Mouse (Mus musculus): ENCODE data around the gene Triobp. TPM values are rescaled to one million over a fixed set of nuclear protein-coding genes. Genes with fewer than 3 reads are reported as not detected.

The Triobp gene
- total RNA-seq, 2 experiments from 2014 or later: 23.0 to 23.6 TPM

DNA sequence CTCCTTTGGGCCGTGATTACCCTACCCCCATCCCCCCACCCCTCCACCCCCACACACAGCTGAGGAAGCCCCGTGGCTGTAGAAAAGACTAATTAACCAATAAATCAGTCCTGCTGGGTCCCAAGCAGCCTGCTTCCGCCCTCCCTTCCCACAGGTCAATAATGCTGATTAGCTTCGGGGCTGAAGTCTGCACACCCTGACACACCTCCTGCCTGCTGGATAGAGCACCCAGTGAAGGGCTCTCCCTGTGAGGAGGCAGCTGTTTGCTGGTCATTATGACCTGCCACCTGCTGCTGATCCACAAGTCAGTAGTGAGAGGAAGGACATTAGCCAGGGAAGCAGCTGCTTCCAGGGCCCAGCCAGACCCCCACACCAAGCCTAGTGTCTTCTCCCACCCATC is 97.3 kb downstream of the Triobp start:
- intact Hi-C loops (cut with DNase I): no loop called here
- no peak for DNase-seq (ENCODE audit: low spot score in 2 of 2)

DNA sequence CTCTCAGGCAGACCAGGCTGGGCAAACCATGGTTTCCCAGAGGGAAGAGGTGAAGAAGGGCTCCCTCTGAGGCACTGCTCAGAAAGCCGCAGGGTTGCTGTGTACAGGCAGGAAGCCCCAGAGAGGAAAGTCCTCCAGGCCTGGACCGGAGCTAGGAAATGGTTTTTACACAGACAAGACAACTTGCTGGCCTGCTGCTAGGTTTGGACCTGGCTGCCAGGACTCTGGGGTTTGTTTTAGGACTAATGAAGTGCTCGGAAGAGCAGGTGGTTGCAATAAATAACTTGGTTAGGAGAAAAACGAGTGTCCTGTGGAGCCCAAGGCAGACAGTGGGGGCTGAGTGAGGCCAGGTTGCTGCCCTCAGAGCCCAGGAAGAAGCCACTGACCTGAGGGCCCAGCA is 100.7 kb downstream of the Triobp start:
- intact Hi-C loops (cut with DNase I): no loop called here

DNA sequence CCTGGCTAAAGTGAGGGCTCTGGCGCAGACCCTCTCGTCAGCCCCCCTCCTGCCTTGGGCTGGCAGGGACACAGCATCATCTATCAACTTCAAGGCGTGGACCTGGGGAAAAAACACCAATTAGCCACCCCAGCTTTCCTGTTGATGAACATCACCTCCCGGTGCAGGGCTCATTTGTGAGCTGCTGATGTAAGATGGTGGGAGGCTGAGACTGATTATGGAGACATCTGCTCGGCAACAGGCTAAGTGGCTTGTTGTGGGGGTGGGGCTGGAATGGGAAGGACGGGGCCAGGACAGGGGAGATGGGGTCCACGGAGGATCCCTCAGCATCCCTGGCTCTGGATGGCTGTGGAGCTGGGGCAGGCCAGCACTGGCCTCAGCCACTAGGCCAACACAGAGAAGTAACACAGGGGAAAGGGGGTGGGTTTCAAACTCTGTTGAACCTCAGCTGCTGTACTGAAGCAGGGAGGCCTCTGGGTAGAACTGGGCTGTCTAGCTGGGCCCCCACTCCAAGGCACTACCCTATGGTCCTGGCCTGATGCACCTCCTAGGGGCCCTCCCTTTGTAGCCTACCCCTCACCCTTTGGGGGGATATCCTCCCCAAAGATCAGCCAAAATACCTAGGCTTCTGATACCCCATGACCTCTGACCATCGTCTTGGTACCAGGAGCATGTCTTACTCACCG is 102.8 kb downstream of the Triobp start:
- intact Hi-C loops (cut with DNase I): no loop called here
- no peak for DNase-seq (ENCODE audit: low spot score in 2 of 2)

More for the DNA sequence above, 100.7 kb downstream of the Triobp start:
- no peak for DNase-seq (ENCODE audit: low spot score in 2 of 2)

- no peak for DNase-seq (ENCODE audit: low spot score in 2 of 2)
- intact Hi-C loops (cut with DNase I): no loop called here
These were observed 103.4 kb downstream of the Triobp start for GRCm38 (mm10) chr15:79050964-79051363.

- intact Hi-C loops (cut with DNase I): no loop called here
- DNase-seq (ENCODE audit: low spot score in 2 of 2): no peak
These were observed 104.2 kb downstream of the Triobp start for GRCm38 (mm10) chr15:79051461-79052360.

DNA sequence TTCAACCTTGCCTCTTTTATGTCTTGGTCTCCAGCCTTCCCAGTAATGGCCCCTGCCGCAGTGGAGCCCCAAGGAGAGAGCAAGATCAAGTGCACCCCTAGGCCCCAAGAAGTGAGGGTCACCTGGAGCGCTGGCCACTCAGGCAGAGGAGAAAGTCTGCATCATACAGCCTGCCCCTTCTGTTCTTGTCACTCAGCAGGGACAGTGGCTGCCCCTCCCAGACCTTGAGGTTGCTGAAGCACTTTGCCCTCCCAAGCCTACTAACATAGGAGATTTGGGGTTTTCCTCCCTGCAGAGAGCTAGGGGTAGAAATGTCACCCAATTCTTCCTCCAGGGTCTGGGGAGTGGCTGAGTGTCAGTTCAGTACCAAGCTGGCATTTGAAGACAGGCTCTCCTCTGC is 104.8 kb downstream of the Triobp start:
- no peak for DNase-seq (ENCODE audit: low spot score in 2 of 2)
- intact Hi-C loops (cut with DNase I): no loop called here

Small RNA genes lying within 50 kb of the gene (microRNA-seq; reads per million reads assigned to microRNA genes)
- gene Mir6956: 0.67 to 1.3 reads per million in 2 experiments

Other genes with a start within 250 kb of the Triobp start
- gene Elfn2, start 229.0 kb upstream of the Triobp start, total RNA-seq (2021): 100 to 1,000 TPM; 117 to 127 TPM
- gene Mfng, start 174.2 kb upstream of the Triobp start, total RNA-seq (2021): 1 to 10 TPM; 5.6 to 6.7 TPM
- 1 to 10 TPM; 4.0 to 5.1 TPM for gene Card10, start 144.7 kb upstream of the Triobp start, total RNA-seq (2021)
- gene Cdc42ep1, start 105.1 kb upstream of the Triobp start, total RNA-seq (2021): 10 to 100 TPM in 1 of 2 experiments, 1 to 10 TPM in 1; 6.5 to 11.0 TPM
- not detected for gene Lgals2, start 92.2 kb upstream of the Triobp start, total RNA-seq (2021)
- 10 to 100 TPM; 53.7 to 56.3 TPM for gene Gga1, start 70.5 kb upstream of the Triobp start, total RNA-seq (2021)
- under 1 TPM in 1 of 2 experiments, not detected in 1; 0.23 TPM for gene Gm49510, start 48.1 kb upstream of the Triobp start, total RNA-seq (2021)
- 10 to 100 TPM; 13.4 TPM for gene Sh3bp1, start 48.0 kb upstream of the Triobp start, total RNA-seq (2021)
- gene Pdxp, start 33.8 kb upstream of the Triobp start, total RNA-seq (2021): 100 to 1,000 TPM; 167 to 179 TPM
- 10 to 100 TPM; 19.2 to 22.6 TPM for gene Lgals1, start 21.0 kb upstream of the Triobp start, total RNA-seq (2021)
- gene Nol12, start 12.8 kb upstream of the Triobp start, total RNA-seq (2021): 10 to 100 TPM; 35.3 to 39.9 TPM
- 10 to 100 TPM; 73.5 to 88.2 TPM for gene H1f0, start 80.7 kb downstream of the Triobp start, total RNA-seq (2021)
- gene Galr3, start 94.2 kb downstream of the Triobp start, total RNA-seq (2021): under 1 TPM in 1 of 2 experiments, not detected in 1; 0.44 TPM
- gene Ankrd54, start 115.2 kb downstream of the Triobp start, total RNA-seq (2021): 10 to 100 TPM; 17.3 to 18.6 TPM
- gene Eif3l, start 127.5 kb downstream of the Triobp start, total RNA-seq (2021): 10 to 100 TPM; 80.6 to 81.3 TPM
- gene Micall1, start 161.2 kb downstream of the Triobp start, total RNA-seq (2021): 10 to 100 TPM; 22.1 to 27.8 TPM
- 100 to 1,000 TPM; 109 to 114 TPM for gene Polr2f, start 193.3 kb downstream of the Triobp start, total RNA-seq (2021)
- 10 to 100 TPM; 10.8 to 13.3 TPM for gene 1700088E04Rik, start 193.5 kb downstream of the Triobp start, total RNA-seq (2021)
- gene Sox10, start 217.5 kb downstream of the Triobp start, total RNA-seq (2021): 10 to 100 TPM; 24.0 to 35.5 TPM

Data from left cerebral cortex, postnatal 14 days (tissue).